Mouse (Mus musculus) heart, adult 2 months (tissue): Measurements from ENCODE around the gene Cd6. TPM values are rescaled to one million over a fixed set of nuclear protein-coding genes. Genes with fewer than 3 reads are reported as not detected.

Experiments used
- DNase-seq, 2 experiments: peaks; one replicate each; pipeline ENCODE4 v3.0.0; 2021
- H3K27ac ChIP-seq: fragments of 200-600 bp; 2 replicates; pipeline ENCODE4 v1.8.1; 2022
- H3K27me3 ChIP-seq: fragments of 200-500 bp; 2 replicates; pipeline ENCODE4 v1.6.1; 2012; ENCODE audit warnings: mild to moderate bottlenecking, low read length, inconsistent platforms, mixed read lengths; ENCODE audit not compliant: control insufficient read depth, insufficient read depth
- H3K36me3 ChIP-seq: fragments of 200-500 bp; 2 replicates; pipeline ENCODE4 v1.6.1; 2012; ENCODE audit warnings: low read length, inconsistent platforms; ENCODE audit not compliant: control insufficient read depth, insufficient read depth
- H3K4me1 ChIP-seq: fragments of 200-500 bp; 2 replicates; pipeline ENCODE4 v1.6.1; 2011; ENCODE audit warnings: low read length; ENCODE audit not compliant: control insufficient read depth, insufficient read depth
- H3K4me3 ChIP-seq: fragments of 200-600 bp; 2 replicates; pipeline ENCODE4 v1.8.1; 2022
- H3K79me2 ChIP-seq: fragments of 200-500 bp; replicated peaks from 2 replicates; pipeline ENCODE4 v1.6.1; 2012; ENCODE audit warnings: mild to moderate bottlenecking, inconsistent platforms, low read length, moderate library complexity, mixed read lengths; ENCODE audit not compliant: control insufficient read depth, insufficient read depth
- H3K9ac ChIP-seq: fragments of 200-500 bp; 2 replicates; pipeline ENCODE4 v1.6.1; 2012; ENCODE audit warnings: low read depth, mild to moderate bottlenecking, control low read depth, inconsistent platforms, low read length, mixed read lengths
- CTCF ChIP-seq: fragments of 200-600 bp; IDR thresholded peaks from 2 replicates; pipeline ENCODE4 v1.8.1; 2022; ENCODE audit warnings: antibody characterized with exemption, mild to moderate bottlenecking, moderate library complexity
- EP300 ChIP-seq: fragments of 200-500 bp; IDR thresholded peaks from 2 replicates; pipeline ENCODE4 v1.6.1; 2011; ENCODE audit warnings: low read depth, low read length, control low read depth; ENCODE audit not compliant: insufficient read depth
- POLR2A ChIP-seq: fragments of 200-500 bp; IDR thresholded peaks from 2 replicates; pipeline ENCODE4 v1.6.1; 2011; ENCODE audit warnings: mild to moderate bottlenecking, low read depth, low read length, control low read depth; ENCODE audit not compliant: insufficient read depth
- WGBS: fragments of 180-500 bp; shearing (Covaris S2); methylation state at CpG from one replicate; pipeline ENCODE4 v1.1.7; 2018; 5-methylcytosine and 5-hydroxymethylcytosine counted together
- intact Hi-C: fragments of 180-260 bp; cut with DNase I; formaldehyde crosslinking; loops from one replicate; pipeline ENCODE4 v1.15.1; 2025
- polyA plus RNA-seq: library from polyadenylated mRNA; depleted of rRNA; stranded (reverse); fragments of >200 nt; gene quantifications from 2 replicates; pipeline ENCODE4 v1.2.3, GENCODE M21; 2012
- total RNA-seq, 2 experiments: library from RNA; stranded (reverse); gene quantifications; 2 replicates each; pipeline ENCODE4 v1.2.3; 2021

The Cd6 gene
- total and polyA plus RNA-seq, 3 experiments = 0.07 to 0.76 TPM; not detected in 1

DNA sequence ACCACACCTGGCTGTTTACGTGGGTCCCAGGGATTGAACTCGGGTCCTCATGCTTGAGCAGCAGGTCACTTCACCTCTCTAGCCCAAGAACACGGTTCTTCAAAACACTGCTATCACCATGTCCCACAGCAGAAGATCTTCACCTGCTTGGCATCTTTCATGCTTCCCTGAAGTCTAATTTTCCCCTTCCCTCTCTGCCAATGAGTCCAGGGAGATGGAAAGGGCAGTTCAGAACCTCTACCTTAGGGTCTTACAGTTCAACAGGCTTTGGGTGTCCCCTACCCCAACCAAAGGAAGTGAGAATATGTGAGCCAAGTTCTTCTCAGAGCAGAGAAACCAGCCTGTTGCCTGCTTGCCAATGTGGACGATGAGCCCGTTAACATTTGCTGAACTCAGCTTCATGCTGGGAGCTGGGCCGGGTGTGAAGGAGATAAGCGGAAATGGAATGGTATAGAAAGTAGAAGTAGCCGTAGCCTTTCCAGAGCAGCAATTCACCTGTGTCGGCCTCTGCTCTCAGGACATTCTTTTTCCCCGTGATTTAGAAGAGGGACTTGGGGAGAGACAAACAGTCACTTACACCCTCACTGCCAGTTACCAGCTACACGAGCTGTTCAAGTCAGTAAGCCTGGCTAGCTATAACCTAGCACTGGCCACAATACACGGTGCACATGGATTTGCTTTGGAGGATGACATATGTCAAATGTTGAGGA lies 21.2 kb downstream of the Cd6 start:
- no peak for DNase-seq
- Histone ChIP-seq H3K9ac (no peak overlapping the region), H3K79me2 (no peaks in the 10 kb centered on the region), H3K36me3 (no peaks in the 10 kb centered on the region), H3K4me1 (no peaks in the 10 kb centered on the region), H3K27me3 (no peaks in the 10 kb centered on the region), H3K27ac (no peak overlapping the region), H3K4me3 (no peak overlapping the region)
- intact Hi-C loops = no loop called here
- TF ChIP-seq CTCF (no peak), POLR2A (no peak), EP300 (no peak)
- 70% methylated on average over 12 of the region's 12 CpGs for WGBS

DNA sequence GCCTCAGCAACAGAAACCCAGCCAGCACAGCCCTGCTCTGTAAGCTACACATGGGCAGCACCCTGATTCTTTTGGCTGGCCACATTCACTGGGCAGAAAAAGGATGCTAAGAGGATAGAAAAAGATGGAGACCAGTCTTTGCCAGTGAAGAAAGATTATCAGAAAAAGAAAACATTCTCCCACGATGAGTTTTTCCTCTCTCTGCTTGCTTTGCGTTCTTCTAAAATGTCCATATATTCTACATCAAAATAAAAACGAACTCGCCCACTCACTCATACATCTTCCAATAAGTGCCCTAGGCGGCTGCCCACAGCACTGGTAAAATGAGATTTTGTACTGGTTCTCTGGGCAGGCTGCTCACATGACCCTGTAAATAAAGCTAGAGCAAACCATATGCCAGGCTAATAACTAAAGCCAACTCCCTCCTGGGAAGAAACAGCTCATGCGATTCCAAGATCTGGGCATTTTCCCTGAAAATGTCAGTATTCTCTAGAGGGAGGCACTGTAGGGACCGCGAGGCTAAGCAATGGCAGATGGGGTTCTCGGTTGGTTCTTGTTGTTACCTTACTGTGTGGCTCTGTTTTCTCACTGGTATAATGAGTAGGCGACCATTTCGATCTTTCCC lies 24.1 kb downstream of the Cd6 start:
- WGBS = 80% methylated on average over 11 of the region's 11 CpGs
- no peaks in the 10 kb centered on the region for H3K79me2 ChIP-seq

DNA sequence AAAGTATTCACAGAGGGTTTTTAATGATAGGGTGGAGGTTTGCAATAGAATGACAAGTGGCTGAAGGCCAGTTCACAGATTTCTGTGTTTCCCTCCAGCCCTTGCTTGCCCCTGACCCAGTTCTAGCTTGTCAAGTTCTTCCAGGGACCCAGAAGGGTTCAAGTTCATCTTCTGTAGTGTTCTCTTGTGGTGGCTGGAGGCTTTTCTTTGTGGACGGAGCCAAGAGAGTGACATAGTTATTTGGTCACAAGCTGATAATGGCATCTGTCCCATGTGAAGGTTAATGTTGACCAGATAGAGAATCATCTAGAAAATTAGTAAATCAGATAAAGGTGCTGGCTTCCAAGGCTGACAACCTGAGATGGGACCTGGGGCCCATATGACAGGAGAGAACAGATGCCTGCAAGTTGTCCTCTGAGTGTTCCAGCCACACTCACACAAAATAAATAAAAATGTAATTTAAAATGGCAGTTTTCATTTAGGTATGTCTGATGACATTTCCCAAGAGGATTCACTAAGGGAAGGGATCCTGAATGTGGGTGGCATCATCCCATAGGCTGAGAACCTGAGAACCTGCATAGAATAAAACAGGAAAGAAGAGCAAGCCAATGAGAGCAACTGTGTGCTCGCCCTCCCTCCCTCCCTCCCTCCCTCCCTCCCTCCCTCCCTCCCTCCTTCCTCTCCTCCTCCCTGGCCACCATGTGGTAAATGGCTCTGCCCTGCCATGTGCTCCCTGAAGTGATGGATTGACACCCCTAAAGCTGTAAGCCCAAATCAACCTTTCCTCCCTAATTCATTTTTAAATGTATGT lies 24.8 kb downstream of the Cd6 start:
- WGBS = 83% methylated on average over 2 of the region's 2 CpGs
- Histone ChIP-seq H3K4me1 (no peaks in the 10 kb centered on the region), H3K4me3 (no peak overlapping the region), H3K36me3 (no peaks in the 10 kb centered on the region), H3K79me2 (no peaks in the 10 kb centered on the region), H3K9ac (no peak overlapping the region), H3K27ac (no peak overlapping the region), H3K27me3 (no peaks in the 10 kb centered on the region)
- TF ChIP-seq CTCF (no peak), POLR2A (no peak), EP300 (no peak)
- intact Hi-C loops = no loop called here
- DNase-seq = no peak

More for the DNA sequence above, 24.1 kb downstream of the Cd6 start:
- Histone ChIP-seq H3K9ac (no peak overlapping the region), H3K4me1 (no peaks in the 10 kb centered on the region), H3K27ac (no peak overlapping the region), H3K36me3 (no peaks in the 10 kb centered on the region), H3K27me3 (no peaks in the 10 kb centered on the region), H3K4me3 (no peak overlapping the region)
- TF ChIP-seq EP300 = no peak
- TF ChIP-seq CTCF = no peak
- intact Hi-C loops = no loop called here
- no peak for DNase-seq

DNA sequence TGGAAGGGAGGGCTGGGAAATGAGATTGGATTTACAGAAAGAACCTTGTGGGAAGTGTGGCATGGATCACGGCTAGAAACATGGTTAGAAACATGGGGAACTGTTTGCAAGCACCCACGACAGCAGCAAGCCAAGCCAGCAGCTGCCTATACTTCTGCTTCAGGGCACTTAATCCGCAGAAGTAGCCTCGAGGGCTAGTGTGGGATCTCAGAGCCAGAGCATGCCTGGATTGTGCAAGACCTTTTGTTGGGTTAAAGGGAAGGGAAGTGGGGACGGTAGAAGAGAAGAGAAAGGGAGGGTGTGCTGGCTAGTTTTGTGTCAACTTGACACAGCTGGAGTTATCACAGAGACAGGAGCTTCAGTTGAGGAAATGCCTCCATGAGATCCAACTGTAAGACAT lies 26.1 kb downstream of the Cd6 start:
- Histone ChIP-seq H3K4me1 (no peaks in the 10 kb centered on the region), H3K79me2 (no peaks in the 10 kb centered on the region), H3K27ac (no peak overlapping the region), H3K27me3 (no peaks in the 10 kb centered on the region), H3K4me3 (no peak overlapping the region), H3K36me3 (no peaks in the 10 kb centered on the region), H3K9ac (no peak overlapping the region)
- WGBS = 64% methylated on average over 5 of the region's 5 CpGs
- DNase-seq = no peak
- TF ChIP-seq CTCF = no peak
- no peak for TF ChIP-seq POLR2A
- TF ChIP-seq EP300 = no peak
- intact Hi-C loops = no loop called here

DNA sequence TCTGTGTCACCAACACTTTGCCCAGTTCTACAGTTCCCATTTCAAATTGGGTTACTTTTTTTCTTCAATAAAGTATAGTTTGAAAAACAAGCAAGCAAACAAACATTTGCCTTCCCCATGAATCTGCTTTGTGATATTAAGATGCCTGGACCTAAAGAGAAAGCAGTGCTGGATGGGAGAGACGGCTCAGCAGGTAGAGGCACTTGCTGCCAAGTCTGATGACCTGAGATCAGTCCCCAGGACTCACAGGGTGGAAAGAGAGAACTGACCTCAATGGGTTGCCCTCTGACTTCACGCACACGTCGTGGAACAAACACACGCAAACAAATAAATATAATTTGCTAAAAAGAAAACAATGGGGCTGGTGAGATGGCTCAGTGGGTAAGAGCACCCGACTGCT lies 28.0 kb downstream of the Cd6 start:
- Histone ChIP-seq H3K36me3 (no peaks in the 10 kb centered on the region), H3K27ac (no peak overlapping the region), H3K27me3 (no peaks in the 10 kb centered on the region), H3K4me1 (no peaks in the 10 kb centered on the region), H3K4me3 (no peak overlapping the region), H3K9ac (no peak overlapping the region), H3K79me2 (no peaks in the 10 kb centered on the region)
- intact Hi-C loops = no loop called here
- no peak for TF ChIP-seq POLR2A
- TF ChIP-seq EP300 = no peak
- TF ChIP-seq CTCF = no peak
- DNase-seq = no peak
- 87% methylated on average over 6 of the region's 6 CpGs for WGBS

DNA sequence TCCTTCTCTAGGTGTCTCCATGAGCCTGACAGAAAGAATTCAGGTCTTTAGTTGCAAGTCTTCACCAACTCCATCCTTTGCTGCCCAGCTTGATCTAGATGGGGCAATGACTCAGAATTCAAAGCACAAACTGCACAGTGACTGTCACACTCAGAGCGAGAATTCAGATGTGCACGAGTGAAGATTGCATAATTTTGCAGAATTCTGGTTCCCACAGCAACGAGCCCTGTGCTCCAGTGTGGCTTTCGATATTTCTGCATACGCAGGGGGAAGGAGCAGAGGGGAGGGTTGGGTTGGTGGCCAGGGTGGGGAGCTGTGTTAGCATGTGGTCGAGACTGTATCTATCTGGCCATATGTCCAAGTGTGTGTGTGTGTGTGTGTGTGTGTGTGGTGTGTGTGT lies 28.8 kb downstream of the Cd6 start:
- Histone ChIP-seq H3K4me1 (no peaks in the 10 kb centered on the region), H3K27ac (no peak overlapping the region), H3K4me3 (no peak overlapping the region), H3K27me3 (no peaks in the 10 kb centered on the region), H3K79me2 (no peaks in the 10 kb centered on the region), H3K36me3 (no peaks in the 10 kb centered on the region), H3K9ac (no peak overlapping the region)
- TF ChIP-seq CTCF (no peak), EP300 (no peak), POLR2A (no peak)
- no peak for DNase-seq
- 58% methylated on average over 6 of the region's 6 CpGs for WGBS
- intact Hi-C loops = no loop called here
